Mouse (Mus musculus) spleen, adult 2 months (tissue): ENCODE results near the gene Clec3a.

Source experiments
- CTCF ChIP-seq: fragments of 200-500 bp; IDR thresholded peaks from 2 replicates; pipeline ENCODE4 v1.5.1; 2011; ENCODE audit warnings: mild to moderate bottlenecking, inconsistent platforms; ENCODE audit not compliant: insufficient read depth, insufficient read length, insufficient replicate concordance; ENCODE audit errors: extremely low read depth
- POLR2A ChIP-seq: fragments of 200-500 bp; IDR thresholded peaks from 2 replicates; pipeline ENCODE4 v1.6.1; 2011; ENCODE audit warnings: low read depth, low read length, inconsistent platforms

DNA sequence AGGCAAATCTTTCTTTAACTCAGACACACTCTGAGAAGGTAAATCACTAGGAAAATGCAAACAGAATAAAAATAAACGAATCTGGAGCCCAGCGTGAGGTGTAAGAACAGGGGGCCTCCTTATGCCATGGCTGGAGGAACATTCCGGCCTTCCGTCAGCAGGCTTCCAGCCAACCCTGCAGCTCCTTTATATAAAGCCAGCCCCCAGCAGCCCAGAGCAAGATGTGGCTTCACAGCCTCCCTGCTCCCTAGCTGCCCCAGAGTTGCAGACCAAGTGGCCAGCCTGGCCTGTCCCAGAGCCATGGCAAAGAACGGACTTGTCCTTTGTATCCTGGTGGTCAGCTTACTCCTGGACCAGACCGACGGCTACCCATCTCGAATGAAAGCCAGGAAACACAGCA lies at the start of gene Clec3a:
- no peak for TF ChIP-seq CTCF
- no peak for TF ChIP-seq POLR2A
